Mouse (Mus musculus) left cerebral cortex, adult 11 months (tissue): ENCODE results near the gene Dpy19l2.
A peak's percentile ranks its signal among the peaks of the same experiment; 100 is the strongest.
"Not testable (repeated sequence)": the region's sequence is repeated elsewhere in the genome, so short reads cannot be mapped to it uniquely, and the experiment has no call there.

Experiments
- DNase-seq: peaks from one replicate; pipeline ENCODE4 v3.0.0; 2022; ENCODE audit warnings: low spot score

Gene Dpy19l2

DNA sequence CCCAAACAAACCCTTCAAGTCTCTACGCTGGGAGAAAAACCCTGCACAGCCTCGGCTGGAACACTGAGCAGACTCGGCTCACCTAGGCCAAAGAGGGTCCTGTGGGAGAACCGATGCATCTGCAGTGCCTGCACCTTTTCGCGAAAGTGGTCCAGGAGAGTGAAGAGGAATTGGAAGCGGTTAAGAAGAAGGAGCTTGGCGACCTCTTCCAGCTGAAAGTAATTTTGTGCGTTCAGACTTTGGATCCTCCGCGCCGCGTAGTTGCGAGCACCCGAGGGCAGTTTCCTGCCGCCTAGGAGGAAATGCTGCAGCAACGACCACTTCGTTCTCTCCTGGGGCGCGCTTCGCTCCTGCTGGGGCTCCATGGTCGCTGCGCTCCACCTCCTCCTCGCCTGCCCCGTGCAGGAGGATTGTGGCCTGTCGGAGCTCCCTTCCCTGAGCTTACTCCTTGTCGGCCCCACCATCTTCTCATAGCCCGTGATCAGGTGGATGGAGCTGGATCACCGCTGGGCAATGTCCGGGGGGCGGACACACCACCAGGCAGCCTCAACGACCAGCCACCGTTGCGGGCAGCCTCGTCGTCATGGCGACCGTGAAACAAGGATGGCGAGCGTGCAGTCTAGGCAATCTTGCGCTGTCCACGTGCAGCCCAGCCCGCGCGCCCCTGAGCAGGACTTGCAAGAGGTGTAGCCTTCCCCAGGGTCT lies at the start of gene Dpy19l2:
Dpy19l2 (minus strand) TSS at position 594 of the 705 bp plus-strand sequence.
- DNase-seq: no peak

DNA sequence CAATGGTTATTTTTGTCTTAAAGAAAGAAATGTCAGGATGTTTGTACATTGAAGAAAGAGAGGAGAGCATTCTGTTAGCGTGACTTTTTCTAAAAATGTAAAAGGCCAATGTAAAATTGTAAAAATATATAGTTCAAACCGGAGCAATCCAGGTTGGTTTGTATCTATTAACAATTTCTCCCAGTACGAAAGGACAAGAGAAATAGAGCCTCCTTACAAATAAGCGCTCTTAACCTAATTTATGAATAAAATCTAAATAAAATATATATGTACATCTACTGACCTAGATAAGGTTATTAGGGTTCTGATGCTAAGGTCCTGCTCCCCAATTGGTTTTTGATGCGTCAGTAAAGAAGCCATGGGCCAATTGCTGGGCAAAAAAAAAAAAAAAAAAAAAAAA lies 48.9 kb upstream of the Dpy19l2 start:
- DNase-seq: no peak

DNA sequence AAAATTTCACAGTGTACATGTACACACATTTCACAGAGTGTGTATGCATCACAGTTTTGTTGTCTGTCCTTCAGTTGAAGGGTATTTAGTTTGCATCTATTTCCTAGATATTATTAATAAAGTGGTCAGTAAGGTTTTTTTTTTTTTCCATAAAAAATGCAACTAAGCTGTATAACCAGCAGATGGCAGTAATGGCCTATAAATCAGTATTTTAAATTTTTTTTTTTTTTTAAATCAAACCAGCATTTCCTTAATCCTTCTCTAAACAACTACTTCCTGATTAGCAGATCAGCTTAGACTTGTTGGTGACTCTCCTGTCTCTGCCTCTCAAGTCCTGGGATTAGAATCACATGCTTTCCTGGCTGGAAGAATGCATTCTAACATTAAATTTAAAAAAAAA lies 5.2 kb upstream of the Dpy19l2 start:
- no peak for DNase-seq

DNA sequence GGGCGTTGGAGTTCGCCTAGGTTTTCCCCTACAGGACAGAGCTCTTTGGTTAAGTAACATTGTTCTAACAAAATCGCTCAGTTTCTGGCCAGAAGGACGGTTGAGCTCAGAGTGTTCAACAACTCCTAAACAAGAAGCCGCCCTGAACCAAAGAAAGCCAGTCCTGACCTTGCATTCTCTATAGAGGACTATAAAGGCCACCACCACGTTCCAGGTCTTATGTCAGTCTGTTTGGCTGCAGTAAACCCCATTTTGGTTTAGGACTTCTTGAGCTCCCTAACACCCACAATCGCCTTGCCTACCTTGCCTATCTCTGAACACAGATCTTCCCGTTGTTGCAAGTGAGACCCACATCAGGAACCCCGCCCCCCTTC lies 299 bp upstream of the Dpy19l2 start:
- no peak for DNase-seq

DNA sequence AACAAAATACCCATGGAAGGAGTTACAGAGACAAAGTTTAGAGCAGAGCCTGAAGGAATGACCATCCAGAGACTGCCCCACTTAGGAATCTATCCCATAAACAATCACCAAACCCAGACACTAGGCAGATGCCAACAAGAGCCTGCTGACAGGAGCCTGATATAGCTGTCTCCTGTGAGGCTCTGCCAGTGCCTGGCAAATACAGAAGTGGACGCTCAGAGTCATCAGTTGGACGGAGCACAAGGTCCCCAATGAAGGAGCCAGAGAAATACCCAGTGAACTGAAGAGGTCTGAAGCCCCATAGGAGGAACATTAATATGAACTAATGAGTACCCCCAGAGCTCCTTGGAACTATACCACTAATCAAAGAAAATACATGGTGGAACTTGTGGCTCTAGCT lies 58.8 kb downstream of the Dpy19l2 start:
- not testable (repeated sequence) for DNase-seq

DNA sequence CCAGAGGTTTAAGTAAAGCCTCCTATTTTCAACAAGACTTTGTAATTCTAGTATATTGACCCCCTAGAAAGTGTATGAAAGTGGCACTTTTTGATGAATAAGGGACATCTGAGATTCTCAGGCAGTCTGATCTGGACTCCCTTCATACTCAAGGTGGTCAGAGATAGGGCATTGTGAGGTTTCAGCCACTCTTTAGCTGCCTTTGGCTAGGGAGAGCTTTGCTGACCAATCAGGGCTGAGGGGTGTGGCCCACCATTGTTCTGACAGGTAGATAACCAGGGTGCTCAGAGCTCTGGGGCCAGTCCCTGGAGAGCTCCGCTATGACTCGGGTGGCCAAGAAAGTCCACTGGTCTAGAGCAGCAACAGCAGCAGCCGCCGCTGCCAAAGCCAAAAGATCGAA lies 71.2 kb downstream of the Dpy19l2 start, which contains the start of gene Cypt4:
Cypt4 (plus strand) TSS at position 301 of the 400 bp plus-strand sequence.
- no peak for DNase-seq

DNA sequence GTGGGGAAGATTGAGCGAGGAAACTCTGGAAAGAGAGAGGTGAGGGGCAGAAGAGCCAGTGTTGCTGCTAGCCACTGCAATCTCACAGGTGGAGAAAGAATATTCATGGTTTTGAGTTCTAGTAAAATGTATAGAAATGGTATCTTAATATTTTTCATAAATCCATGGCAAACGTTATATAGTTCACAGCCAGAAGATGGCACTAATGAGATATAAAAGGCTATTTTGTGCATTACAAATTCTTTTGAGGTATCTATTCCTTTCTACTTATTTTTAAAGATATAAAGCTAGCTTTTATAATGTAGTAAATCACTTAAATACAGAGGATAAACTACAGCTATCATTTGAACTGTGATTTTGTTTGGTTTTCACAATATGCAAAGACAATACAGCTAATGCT lies 157.9 kb downstream of the Dpy19l2 start:
- DNase-seq: no peak

DNA sequence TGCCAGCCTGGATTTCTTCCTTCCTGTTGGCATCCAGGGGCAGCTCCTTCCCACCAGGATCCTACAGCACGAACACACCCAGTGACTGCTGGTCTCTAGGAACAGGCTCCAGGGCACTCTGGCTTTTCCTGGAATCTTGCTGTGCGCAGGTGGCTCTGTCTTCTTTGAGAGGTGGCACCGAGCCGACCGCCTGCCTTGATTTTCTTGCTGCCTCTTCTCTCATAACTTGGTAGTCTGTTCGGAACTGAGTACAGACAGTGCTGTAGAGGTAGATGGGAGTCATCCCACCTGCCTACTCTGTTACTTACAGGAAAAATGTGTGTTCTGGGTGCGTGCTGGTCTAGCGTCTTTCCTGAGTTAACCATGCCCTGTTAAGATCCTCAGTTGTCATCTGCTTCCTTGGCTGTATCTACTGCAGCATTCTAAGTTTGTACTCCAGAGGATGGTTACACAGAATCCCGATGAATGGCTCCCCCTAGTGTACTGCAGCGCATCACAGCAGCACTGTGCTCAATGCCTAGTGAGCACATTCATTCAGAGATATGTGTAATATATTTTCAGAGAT lies 179.4 kb downstream of the Dpy19l2 start:
- peak; percentile 80 for DNase-seq

DNA sequence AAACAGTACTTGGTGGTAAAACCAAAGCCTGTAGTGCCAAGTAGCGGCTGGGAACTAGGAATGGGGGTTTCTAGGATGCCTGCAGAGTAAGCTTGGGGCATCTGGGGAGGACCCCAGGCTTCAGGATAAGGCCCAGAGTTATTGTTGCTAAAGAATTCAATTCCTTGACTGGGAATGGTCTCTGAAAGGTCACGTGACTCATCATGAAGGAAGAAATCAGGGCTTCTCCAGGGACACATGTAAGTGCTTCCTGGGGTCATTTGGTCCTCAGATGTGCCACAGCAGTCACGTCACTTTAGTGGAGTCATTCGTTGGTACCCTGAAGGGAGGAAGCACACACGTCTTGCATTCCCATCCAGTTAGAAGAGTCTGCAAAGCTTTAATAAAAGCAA lies 182.0 kb downstream of the Dpy19l2 start:
- no peak for DNase-seq

DNA sequence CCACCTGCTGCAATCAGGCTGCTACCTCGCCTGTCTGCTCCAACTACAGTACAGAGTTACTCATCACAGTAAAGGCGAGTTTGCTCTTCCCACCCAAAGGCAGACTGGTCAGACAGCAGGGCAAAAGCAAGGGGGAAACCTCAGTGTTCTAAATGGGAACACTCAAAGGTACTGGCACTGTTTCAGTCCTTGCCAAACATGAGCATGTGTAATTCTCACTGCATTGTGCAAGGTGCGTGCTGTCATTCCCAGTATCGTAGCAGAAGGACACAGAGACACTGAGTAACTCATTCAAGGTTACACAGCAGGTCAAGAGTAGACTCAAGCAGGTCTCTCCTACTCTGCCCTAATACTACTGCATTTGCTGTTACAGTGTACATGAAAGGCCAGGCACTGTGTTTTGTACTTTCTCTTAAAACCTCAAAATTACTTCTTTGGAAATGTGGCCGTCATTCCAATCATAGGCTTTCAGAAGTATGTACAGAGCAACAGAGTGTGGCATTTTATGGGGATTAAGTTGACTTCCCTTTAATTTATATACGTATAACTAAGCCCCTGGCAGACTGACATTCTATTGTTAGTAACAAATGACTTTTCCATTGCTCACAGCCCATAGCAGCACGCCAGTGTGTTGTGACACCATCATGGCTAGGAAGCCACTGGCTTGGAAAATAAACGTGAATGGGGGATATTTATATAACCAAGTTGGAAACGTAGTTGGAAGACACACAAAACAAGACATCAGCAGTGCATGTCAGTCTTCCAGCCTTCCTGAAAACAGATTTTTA lies 182.6 kb downstream of the Dpy19l2 start:
- DNase-seq: no peak

DNA sequence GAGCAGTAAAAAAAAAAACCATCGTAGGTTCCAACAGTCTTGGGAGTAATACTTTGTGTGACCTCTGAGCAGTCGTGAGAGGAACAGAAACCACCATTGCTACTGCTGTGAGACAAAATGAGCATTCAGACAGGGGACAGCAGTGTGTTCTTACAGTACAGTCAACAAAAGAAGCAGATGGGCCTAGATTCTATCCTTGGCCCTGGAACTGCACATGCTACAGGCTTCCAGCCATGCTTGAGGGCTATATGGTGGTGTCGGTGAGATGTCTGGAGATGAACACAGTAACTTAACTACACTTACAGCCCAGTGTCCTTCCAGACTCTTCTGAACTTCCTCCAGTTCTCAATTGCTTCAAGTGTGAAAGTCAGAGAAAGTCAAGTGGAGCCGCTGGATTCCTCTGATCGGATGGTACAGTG lies 184.0 kb downstream of the Dpy19l2 start:
- no peak for DNase-seq

DNA sequence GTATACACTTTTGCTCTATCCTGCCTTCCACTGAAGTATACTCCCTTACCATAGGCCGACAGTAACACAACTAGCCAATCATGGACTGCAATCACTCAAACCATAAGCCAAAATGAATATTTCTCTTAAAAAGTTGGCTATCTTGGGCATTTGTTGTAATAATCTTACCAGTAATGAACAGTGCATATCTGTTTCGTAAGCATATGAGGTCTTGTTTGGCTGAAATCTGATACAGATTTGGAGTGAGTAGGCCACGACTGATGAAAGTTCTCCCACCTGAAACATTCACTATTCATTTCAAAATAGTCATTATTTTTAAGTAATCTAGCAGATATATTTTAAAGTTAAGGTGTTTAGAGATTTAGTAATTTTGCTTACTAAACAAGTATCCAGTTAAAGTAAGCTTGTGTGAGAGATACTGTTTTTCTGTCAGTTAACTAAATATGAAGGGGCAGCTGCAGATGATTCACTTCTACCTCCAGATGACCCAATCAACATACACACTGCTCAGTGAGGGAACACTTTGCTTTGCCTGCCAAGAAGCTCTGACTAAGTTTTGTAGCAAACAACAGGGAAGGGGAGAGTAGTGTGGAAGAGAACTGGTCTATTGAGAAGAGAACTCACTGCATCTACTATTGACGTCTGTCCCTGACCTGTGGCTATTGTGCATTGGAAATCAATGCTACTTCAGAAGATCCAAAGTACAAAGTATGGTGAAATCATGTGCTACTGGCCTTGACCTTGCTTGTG lies 184.5 kb downstream of the Dpy19l2 start:
- DNase-seq: no peak

DNA sequence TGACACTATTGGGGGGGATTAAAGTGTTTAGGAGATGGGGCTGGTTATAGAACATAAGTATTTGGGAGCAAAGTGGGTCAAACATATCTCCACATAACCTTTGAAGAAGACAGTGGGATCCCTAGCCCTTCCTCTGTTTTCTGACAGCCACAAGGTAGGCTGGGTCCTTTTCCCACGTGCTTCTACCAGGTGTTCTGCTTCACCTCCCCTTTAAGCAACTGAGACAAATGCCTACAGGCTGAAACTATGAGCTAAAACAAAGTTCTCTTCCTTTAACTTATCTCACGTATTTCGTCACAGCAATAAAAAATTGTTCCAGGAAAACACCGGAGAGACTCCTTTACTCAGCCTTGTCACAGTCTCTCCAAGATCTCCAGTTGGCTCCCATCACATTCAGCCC lies 187.2 kb downstream of the Dpy19l2 start:
- DNase-seq: no peak
